Mouse (Mus musculus): ENCODE results near the gene Panx2. TPM values are rescaled to one million over a fixed set of nuclear protein-coding genes. Genes with fewer than 3 reads are reported as not detected.

The Panx2 gene
- polyA plus RNA-seq, 1 experiment from 2014 or later, result 1.4 TPM

- peaks cover 5% of the 10 kb centered on the region for H3K4me1 ChIP-seq (ENCODE audit: control insufficient read depth, insufficient read depth, low read length)
- H3K27ac ChIP-seq (ENCODE audit: low read length), result no peak overlapping the region
- peaks cover 46% of the 10 kb centered on the region for H3K36me3 ChIP-seq (ENCODE audit: control insufficient read depth, insufficient read depth)
- H3K27me3 ChIP-seq (ENCODE audit: control insufficient read depth, insufficient read depth, low read length), result no peaks in the 10 kb centered on the region
- 96% methylated on average over 1 of the region's 1 CpGs for WGBS
- H3K4me3 ChIP-seq (ENCODE audit: low read length), result no peak overlapping the region
- H3K9ac ChIP-seq (ENCODE audit: low read length), result no peak overlapping the region
- no peak for ATAC-seq (replicated peaks; ENCODE audit: extremely low read depth, insufficient read depth, low FRiP score)
- H3K9me3 ChIP-seq (replicated peaks; ENCODE audit: control insufficient read depth, low read length), result no peaks in the 10 kb centered on the region
- no peak overlapping the region for H3K4me2 ChIP-seq (ENCODE audit: low read depth, low read length)
These were observed 24.4 kb downstream of the Panx2 start for GRCm38 (mm10) chr15:89083906-89084305.

- no peak overlapping the region for H3K27ac ChIP-seq (ENCODE audit: low read length)
- H3K4me2 ChIP-seq (ENCODE audit: low read depth, low read length), result no peak overlapping the region
- H3K36me3 ChIP-seq (ENCODE audit: control insufficient read depth, insufficient read depth), result peaks cover 46% of the 10 kb centered on the region
- peaks cover 9% of the 10 kb centered on the region for H3K4me1 ChIP-seq (ENCODE audit: control insufficient read depth, insufficient read depth, low read length)
- WGBS, result 84% methylated on average over 2 of the region's 2 CpGs
- H3K27me3 ChIP-seq (ENCODE audit: control insufficient read depth, insufficient read depth, low read length), result no peaks in the 10 kb centered on the region
- H3K9me3 ChIP-seq (replicated peaks; ENCODE audit: control insufficient read depth, low read length), result no peaks in the 10 kb centered on the region
- ATAC-seq (replicated peaks; ENCODE audit: extremely low read depth, insufficient read depth, low FRiP score), result no peak
- H3K9ac ChIP-seq (ENCODE audit: low read length), result no peak overlapping the region
- H3K4me3 ChIP-seq (ENCODE audit: low read length), result no peak overlapping the region
These were observed 25.3 kb downstream of the Panx2 start for GRCm38 (mm10) chr15:89084826-89085225.

- no peaks in the 10 kb centered on the region for H3K27me3 ChIP-seq (ENCODE audit: control insufficient read depth, insufficient read depth, low read length)
- peak within 1 kb of the TSS; percentile 99 for H3K4me2 ChIP-seq (ENCODE audit: low read depth, low read length)
- peak; percentile 93 for ATAC-seq (replicated peaks; ENCODE audit: extremely low read depth, insufficient read depth, low FRiP score)
- whole genome bisulfite sequencing, result 1% methylated on average over 38 of the region's 38 CpGs
- H3K4me3 ChIP-seq (ENCODE audit: low read length), result peak within 1 kb of the TSS; percentile 91
- H3K9ac ChIP-seq (ENCODE audit: low read length), result peak within 1 kb of the TSS; percentile 96
- H3K27ac ChIP-seq (ENCODE audit: low read length), result peak within 1 kb of the TSS; percentile 84
- peaks cover 36% of the 10 kb centered on the region for H3K36me3 ChIP-seq (ENCODE audit: control insufficient read depth, insufficient read depth)
- peaks cover 14% of the 10 kb centered on the region for H3K4me1 ChIP-seq (ENCODE audit: control insufficient read depth, insufficient read depth, low read length)
- no peaks in the 10 kb centered on the region for H3K9me3 ChIP-seq (replicated peaks; ENCODE audit: control insufficient read depth, low read length)
These were observed 29.2 kb downstream of the Panx2 start, which contains the start of gene Selenoo for GRCm38 (mm10) chr15:89088607-89089247. Gene Selenoo, plus strand, starts transcription at chr15:89089084.

- peak overlapping the region; percentile 84 for H3K27ac ChIP-seq (ENCODE audit: low read length)
- peak overlapping the region; percentile 91 for H3K4me3 ChIP-seq (ENCODE audit: low read length)
- 3% methylated on average over 68 of the region's 68 CpGs for WGBS
- peak; percentile 57 for ATAC-seq (replicated peaks; ENCODE audit: extremely low read depth, insufficient read depth, low FRiP score)
- peaks cover 37% of the 10 kb centered on the region for H3K36me3 ChIP-seq (ENCODE audit: control insufficient read depth, insufficient read depth)
- H3K4me2 ChIP-seq (ENCODE audit: low read depth, low read length), result peak overlapping the region; percentile 99
- H3K9ac ChIP-seq (ENCODE audit: low read length), result peak overlapping the region; percentile 96
- H3K4me1 ChIP-seq (ENCODE audit: control insufficient read depth, insufficient read depth, low read length), result peaks cover 14% of the 10 kb centered on the region
- no peaks in the 10 kb centered on the region for H3K9me3 ChIP-seq (replicated peaks; ENCODE audit: control insufficient read depth, low read length)
- H3K27me3 ChIP-seq (ENCODE audit: control insufficient read depth, insufficient read depth, low read length), result no peaks in the 10 kb centered on the region
These were observed 29.9 kb downstream of the Panx2 start for GRCm38 (mm10) chr15:89089248-89090051.

GRCm38 (mm10) chr15:89090662-89091061 lies 31.1 kb downstream of the Panx2 start:
- Histone ChIP-seq H3K27me3 (ENCODE audit: control insufficient read depth, insufficient read depth, low read length) (no peaks in the 10 kb centered on the region), H3K4me1 (ENCODE audit: control insufficient read depth, insufficient read depth, low read length) (peaks cover 14% of the 10 kb centered on the region), H3K4me2 (ENCODE audit: low read depth, low read length) (no peak overlapping the region), H3K4me3 (ENCODE audit: low read length) (no peak overlapping the region), H3K9ac (ENCODE audit: low read length) (no peak overlapping the region), H3K36me3 (ENCODE audit: control insufficient read depth, insufficient read depth) (peaks cover 38% of the 10 kb centered on the region), H3K27ac (ENCODE audit: low read length) (no peak overlapping the region), H3K9me3 (replicated peaks; ENCODE audit: control insufficient read depth, low read length) (no peaks in the 10 kb centered on the region)
- ATAC-seq (replicated peaks; ENCODE audit: extremely low read depth, insufficient read depth, low FRiP score), result no peak
- 89% methylated on average over 4 of the region's 4 CpGs for WGBS

- H3K9me3 ChIP-seq (replicated peaks; ENCODE audit: control insufficient read depth, low read length), result no peaks in the 10 kb centered on the region
- peaks cover 45% of the 10 kb centered on the region for H3K36me3 ChIP-seq (ENCODE audit: control insufficient read depth, insufficient read depth)
- no peak overlapping the region for H3K4me2 ChIP-seq (ENCODE audit: low read depth, low read length)
- no peak overlapping the region for H3K27ac ChIP-seq (ENCODE audit: low read length)
- peaks cover 14% of the 10 kb centered on the region for H3K4me1 ChIP-seq (ENCODE audit: control insufficient read depth, insufficient read depth, low read length)
- no peak overlapping the region for H3K4me3 ChIP-seq (ENCODE audit: low read length)
- no peak for ATAC-seq (replicated peaks; ENCODE audit: extremely low read depth, insufficient read depth, low FRiP score)
- no peak overlapping the region for H3K9ac ChIP-seq (ENCODE audit: low read length)
- no peaks in the 10 kb centered on the region for H3K27me3 ChIP-seq (ENCODE audit: control insufficient read depth, insufficient read depth, low read length)
- WGBS, result 76% methylated on average over 5 of the region's 5 CpGs
These were observed 32.6 kb downstream of the Panx2 start for GRCm38 (mm10) chr15:89092181-89092580.

- 87% methylated on average over 5 of the region's 5 CpGs for WGBS
- no peak for ATAC-seq (replicated peaks; ENCODE audit: extremely low read depth, insufficient read depth, low FRiP score)
- H3K27ac ChIP-seq (ENCODE audit: low read length), result no peak overlapping the region
- no peaks in the 10 kb centered on the region for H3K27me3 ChIP-seq (ENCODE audit: control insufficient read depth, insufficient read depth, low read length)
- H3K4me3 ChIP-seq (ENCODE audit: low read length), result no peak overlapping the region
- H3K4me1 ChIP-seq (ENCODE audit: control insufficient read depth, insufficient read depth, low read length), result no peaks in the 10 kb centered on the region
- H3K9me3 ChIP-seq (replicated peaks; ENCODE audit: control insufficient read depth, low read length), result no peaks in the 10 kb centered on the region
- H3K4me2 ChIP-seq (ENCODE audit: low read depth, low read length), result no peak overlapping the region
- peaks cover 87% of the 10 kb centered on the region for H3K36me3 ChIP-seq (ENCODE audit: control insufficient read depth, insufficient read depth)
- H3K9ac ChIP-seq (ENCODE audit: low read length), result no peak overlapping the region
These were observed 37.9 kb downstream of the Panx2 start for GRCm38 (mm10) chr15:89097450-89097849.

- Histone ChIP-seq H3K9ac (ENCODE audit: low read length) (no peak overlapping the region), H3K9me3 (replicated peaks; ENCODE audit: control insufficient read depth, low read length) (no peaks in the 10 kb centered on the region), H3K4me1 (ENCODE audit: control insufficient read depth, insufficient read depth, low read length) (no peaks in the 10 kb centered on the region), H3K27ac (ENCODE audit: low read length) (no peak overlapping the region), H3K36me3 (ENCODE audit: control insufficient read depth, insufficient read depth) (peaks cover 83% of the 10 kb centered on the region), H3K4me3 (ENCODE audit: low read length) (no peak overlapping the region), H3K27me3 (ENCODE audit: control insufficient read depth, insufficient read depth, low read length) (no peaks in the 10 kb centered on the region), H3K4me2 (ENCODE audit: low read depth, low read length) (no peak overlapping the region)
- 89% methylated on average over 7 of the region's 7 CpGs for WGBS
- ATAC-seq (replicated peaks; ENCODE audit: extremely low read depth, insufficient read depth, low FRiP score), result no peak
These were observed 39.1 kb downstream of the Panx2 start for GRCm38 (mm10) chr15:89098616-89099015.

- Histone ChIP-seq H3K4me3 (ENCODE audit: low read length) (no peak overlapping the region), H3K27ac (ENCODE audit: low read length) (no peak overlapping the region), H3K27me3 (ENCODE audit: control insufficient read depth, insufficient read depth, low read length) (no peaks in the 10 kb centered on the region), H3K9ac (ENCODE audit: low read length) (no peak overlapping the region), H3K4me2 (ENCODE audit: low read depth, low read length) (no peak overlapping the region), H3K4me1 (ENCODE audit: control insufficient read depth, insufficient read depth, low read length) (no peaks in the 10 kb centered on the region), H3K9me3 (replicated peaks; ENCODE audit: control insufficient read depth, low read length) (no peaks in the 10 kb centered on the region), H3K36me3 (ENCODE audit: control insufficient read depth, insufficient read depth) (peaks cover 78% of the 10 kb centered on the region)
- ATAC-seq (replicated peaks; ENCODE audit: extremely low read depth, insufficient read depth, low FRiP score), result no peak
- WGBS, result 81% methylated on average over 12 of the region's 12 CpGs
These were observed 41.3 kb downstream of the Panx2 start for GRCm38 (mm10) chr15:89100823-89101222.

All from heart, embryonic 16.5 days (tissue).